Mouse (Mus musculus): ENCODE results near the gene Atp13a2.

GRCm38 (mm10) chr4:140984544-140984943 is 2.1 kb upstream of the Atp13a2 start:
- no peak for TF ChIP-seq POLR2A (IDR thresholded peaks at IDR 0.05; ENCODE audit: extremely low read depth, insufficient read depth, low read length)
- no peak for TF ChIP-seq CTCF (IDR thresholded peaks at IDR 0.05; ENCODE audit: low read depth, low read length)
